Mouse (Mus musculus) heart, postnatal 0 days (tissue): ENCODE measurements around the gene Cers5. TPM values are rescaled to one million over a fixed set of nuclear protein-coding genes. Genes with fewer than 3 reads are reported as not detected.

Source experiments
- ATAC-seq: fragments of 200-750 bp; cut with Nextera tagmentation; 2 replicates; pipeline ENCODE4 v1.8.0; 2017; ENCODE audit warnings: low read depth, moderate number of reproducible peaks, moderate library complexity; ENCODE audit not compliant: insufficient read depth
- DNase-seq: peaks from one replicate; pipeline ENCODE4 v3.0.0-alpha.2; 2016; ENCODE audit warnings: low spot score
- H3K27ac ChIP-seq: fragments of 300-500 bp; sonication (generic); 2 replicates; pipeline ENCODE4 v1.5.1; 2014; ENCODE audit warnings: low read depth, mild to moderate bottlenecking
- H3K27me3 ChIP-seq: fragments of 300-500 bp; sonication (generic); 2 replicates; pipeline ENCODE4 v1.6.1; 2014; ENCODE audit warnings: low read length, mixed read lengths; ENCODE audit not compliant: control insufficient read depth, insufficient read depth
- H3K36me3 ChIP-seq: fragments of 300-500 bp; sonication (generic); replicated peaks from 2 replicates; pipeline ENCODE4 v1.6.1; 2014; ENCODE audit warnings: low read length, mixed read lengths; ENCODE audit not compliant: control insufficient read depth, insufficient read depth
- H3K4me1 ChIP-seq: fragments of 300-500 bp; sonication (generic); 2 replicates; pipeline ENCODE4 v1.6.1; 2014; ENCODE audit warnings: antibody characterized with exemption; ENCODE audit not compliant: control insufficient read depth, insufficient read depth
- H3K4me2 ChIP-seq: fragments of 300-500 bp; sonication (generic); 2 replicates; pipeline ENCODE4 v1.6.1; 2014; ENCODE audit warnings: low read depth, mild to moderate bottlenecking, low read length, moderate library complexity
- H3K4me3 ChIP-seq: fragments of 300-500 bp; sonication (generic); 2 replicates; pipeline ENCODE4 v1.5.1; 2014; ENCODE audit warnings: low read depth, low read length
- H3K9ac ChIP-seq: fragments of 300-500 bp; sonication (generic); replicated peaks from 2 replicates; pipeline ENCODE4 v1.6.1; 2014; ENCODE audit warnings: low read depth, low read length, mixed read lengths
- H3K9me3 ChIP-seq: fragments of 300-500 bp; sonication (generic); replicated peaks from 2 replicates; pipeline ENCODE4 v1.6.1; 2016; ENCODE audit warnings: low read length; ENCODE audit not compliant: control insufficient read depth
- CTCF ChIP-seq: IDR thresholded peaks from 2 replicates; pipeline ENCODE4 v1.5.1; 2016; ENCODE audit warnings: antibody characterized with exemption, control low read depth, low read depth
- EP300 ChIP-seq: IDR thresholded peaks from 2 replicates; pipeline ENCODE4 v1.6.1; 2016; ENCODE audit warnings: antibody characterized with exemption, low read depth
- WGBS: fragments of 180-500 bp; shearing (Covaris S2); extraction: QIAGEN DNeasy Blood & Tissue Kit; methylation state at CpG from one replicate; pipeline ENCODE4 v1.1.7; 2014; 5-methylcytosine and 5-hydroxymethylcytosine counted together
- polyA plus RNA-seq: library from polyadenylated mRNA; unstranded; fragments of >200 nt; fragmentation: Nextera tagmentation; extraction: Ambion mirVana; gene quantifications from 2 replicates; pipeline ENCODE4 v1.2.1, GENCODE M21; 2015
- total RNA-seq: library from RNA; depleted of rRNA; stranded (reverse); fragments of >200 nt; gene quantifications from 2 replicates; pipeline ENCODE4 v1.2.3, GENCODE M21; 2014; ENCODE audit warnings: low replicate concordance

Cers5 gene
- total and polyA plus RNA-seq, 2 experiments from 2014 or later, result 37.4 to 58.7 TPM

- Histone ChIP-seq H3K4me1 (peaks cover 32% of the 10 kb centered on the region), H3K27me3 (no peaks in the 10 kb centered on the region), H3K4me3 (peak within 1 kb of the TSS; percentile 79), H3K4me2 (peak within 1 kb of the TSS; percentile 63), H3K9me3 (no peaks in the 10 kb centered on the region), H3K27ac (peak within 1 kb of the TSS; percentile 98), H3K36me3 (peaks cover 19% of the 10 kb centered on the region), H3K9ac (peak within 1 kb of the TSS; percentile 94)
- DNase-seq (peak; percentile 100), ATAC-seq (peak; percentile 86)
- under 1% methylated on average over 59 of the region's 68 CpGs for WGBS
- TF ChIP-seq CTCF (peak; percentile 95), EP300 (peak; percentile 37; the same call in 1 of the 2 replicates)
Measured at GRCm38 (mm10) chr15:99725341-99726155, 47.1 kb downstream of the Cers5 start, which contains the start of gene Cox14. Gene Cox14 (plus strand): TSS chr15:99725618.

- ATAC-seq, result peak; percentile 47
- H3K36me3 ChIP-seq, result peaks cover 19% of the 10 kb centered on the region
- peak overlapping the region; percentile 56 for H3K9ac ChIP-seq
- peaks cover 32% of the 10 kb centered on the region for H3K4me1 ChIP-seq
- peak overlapping the region; percentile 63 for H3K4me2 ChIP-seq
- peak overlapping the region; percentile 79 for H3K4me3 ChIP-seq
- H3K27ac ChIP-seq, result peak overlapping the region; percentile 98
- WGBS, result 2% methylated on average over 16 of the region's 16 CpGs
- H3K27me3 ChIP-seq, result no peaks in the 10 kb centered on the region
- TF ChIP-seq EP300 (peak; percentile 85; the same call in 1 of the 2 replicates), CTCF (peak; percentile 65)
- no peaks in the 10 kb centered on the region for H3K9me3 ChIP-seq
- peak; percentile 94 for DNase-seq
Measured at GRCm38 (mm10) chr15:99724292-99725021, 48.2 kb downstream of the Cers5 start.

- DNase-seq (peak; percentile 75), ATAC-seq (peak; percentile 13)
- Histone ChIP-seq H3K9ac (peak overlapping the region; percentile 48; the same call in 1 of the 2 replicates), H3K9me3 (no peaks in the 10 kb centered on the region), H3K4me2 (peak overlapping the region; percentile 63), H3K27me3 (no peaks in the 10 kb centered on the region), H3K4me1 (peaks cover 32% of the 10 kb centered on the region), H3K36me3 (peaks cover 14% of the 10 kb centered on the region), H3K4me3 (peak overlapping the region; percentile 8), H3K27ac (peak overlapping the region; percentile 98)
- 12% methylated on average over 11 of the region's 11 CpGs for WGBS
- TF ChIP-seq EP300 (no peak), CTCF (no peak)
Measured at GRCm38 (mm10) chr15:99723515-99724291, 49.0 kb downstream of the Cers5 start.

GRCm38 (mm10) chr15:99723120-99723514 is 49.6 kb downstream of the Cers5 start:
- WGBS, result 45% methylated on average over 10 of the region's 10 CpGs
- Histone ChIP-seq H3K9me3 (no peaks in the 10 kb centered on the region), H3K4me1 (peaks cover 32% of the 10 kb centered on the region), H3K9ac (no peak overlapping the region), H3K36me3 (peaks cover 8% of the 10 kb centered on the region), H3K4me2 (peak overlapping the region; percentile 63; the same call in 1 of the 2 replicates), H3K27me3 (no peaks in the 10 kb centered on the region), H3K4me3 (no peak overlapping the region), H3K27ac (peak overlapping the region; percentile 98)
- DNase-seq (no peak), ATAC-seq (no peak)
- TF ChIP-seq EP300, result no peak
- no peak for TF ChIP-seq CTCF
